Mouse (Mus musculus) urinary bladder, postnatal 10 days (tissue): ENCODE measurements around the gene Romo1.
A peak's percentile ranks its signal among the peaks of the same experiment; 100 is the strongest.
"Not testable (repeated sequence)": the region's sequence is repeated elsewhere in the genome, so short reads cannot be mapped to it uniquely, and the experiment has no call there.

Experiments
- DNase-seq: peaks from one replicate; pipeline ENCODE4 v3.0.0; 2022; ENCODE audit warnings: low spot score

Romo1 gene

GRCm38 (mm10) chr2:156143953-156144724, at the start of gene Romo1, which contains the start of gene Nfs1:
TSS of gene Romo1 (plus strand) at chr2:156144039.
TSS of gene Nfs1 (minus strand) at chr2:156144186.
- DNase-seq: peak; percentile 62

DNA sequence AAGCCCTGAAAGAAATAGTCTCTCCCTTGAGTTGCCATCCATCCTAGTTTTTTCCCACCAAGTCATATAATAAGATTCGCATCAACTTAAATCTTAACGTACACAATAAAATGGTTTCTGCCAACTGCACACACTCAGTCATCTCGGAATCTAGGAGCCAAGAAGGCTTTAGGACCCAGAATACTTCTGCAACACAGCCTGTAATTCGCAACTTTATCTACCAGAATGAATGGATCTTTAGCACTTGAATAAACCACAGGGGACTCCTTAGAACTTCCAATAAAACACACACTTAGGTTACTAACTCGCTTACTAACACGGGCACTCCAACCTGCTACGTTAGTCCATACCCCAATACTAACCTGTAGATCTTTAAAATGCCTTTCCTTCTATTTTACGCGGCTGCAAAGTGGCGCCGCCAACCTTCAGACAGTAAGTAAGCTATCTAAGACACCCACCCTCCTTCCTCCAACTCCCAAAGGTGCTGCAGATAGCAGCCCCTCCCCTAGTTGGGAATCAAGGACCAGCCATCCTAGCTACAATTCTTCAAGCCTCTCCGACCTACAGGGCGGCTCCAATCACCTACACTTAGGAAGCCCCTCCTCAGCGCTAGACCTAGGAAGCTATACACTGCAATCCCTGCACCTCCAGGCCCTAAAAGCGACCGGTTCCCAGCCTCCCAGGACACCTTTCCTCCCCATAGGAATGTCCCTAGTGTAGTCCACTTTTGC, 33.0 kb upstream of the Romo1 start:
- DNase-seq: no peak

DNA sequence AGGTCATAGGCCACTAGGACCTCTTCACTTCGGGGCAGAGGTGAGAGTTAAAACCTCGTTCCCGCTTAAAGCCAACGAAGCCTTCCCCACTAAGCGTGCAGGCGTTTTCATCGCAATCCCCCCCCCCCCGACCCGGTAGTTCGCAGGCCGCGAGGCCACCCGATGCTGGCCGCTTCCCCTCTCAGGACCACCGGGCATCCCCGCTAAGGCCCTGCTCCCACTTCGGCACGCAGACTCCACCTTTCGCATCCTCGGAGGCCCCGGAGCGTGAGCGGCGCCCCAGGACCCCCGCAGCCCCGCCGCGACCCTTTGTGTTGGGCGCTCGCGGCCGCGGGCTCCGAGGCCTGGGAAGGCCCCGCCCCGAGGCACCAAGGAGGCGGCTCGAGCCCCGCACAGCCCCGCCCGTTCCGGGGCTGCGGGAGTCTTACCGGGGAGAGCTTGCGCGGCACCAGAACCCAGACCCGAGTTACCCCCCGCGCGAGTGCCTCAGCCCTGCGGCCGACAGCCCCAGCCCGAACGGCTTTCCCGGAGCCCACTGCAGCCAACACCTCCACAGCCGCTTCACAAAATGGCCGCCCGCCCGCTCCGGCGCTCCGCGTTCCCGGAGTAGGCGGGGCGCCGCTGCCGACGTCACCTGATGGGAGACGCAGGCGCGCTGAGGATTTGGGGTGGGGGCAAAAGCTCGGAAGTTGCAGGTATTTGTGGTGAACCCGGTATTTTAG, 32.3 kb upstream of the Romo1 start, which contains the start of the genes Cpne1 and Rbm12:
TSS of gene Cpne1 (minus strand) at position 608 of the 722 bp plus-strand sequence.
TSS of gene Rbm12 (minus strand) at position 621 of the 722 bp plus-strand sequence.
- peak; percentile 59 for DNase-seq

GRCm38 (mm10) chr2:156112080-156112423, 31.8 kb upstream of the Romo1 start:
- not testable (repeated sequence) for DNase-seq

DNA sequence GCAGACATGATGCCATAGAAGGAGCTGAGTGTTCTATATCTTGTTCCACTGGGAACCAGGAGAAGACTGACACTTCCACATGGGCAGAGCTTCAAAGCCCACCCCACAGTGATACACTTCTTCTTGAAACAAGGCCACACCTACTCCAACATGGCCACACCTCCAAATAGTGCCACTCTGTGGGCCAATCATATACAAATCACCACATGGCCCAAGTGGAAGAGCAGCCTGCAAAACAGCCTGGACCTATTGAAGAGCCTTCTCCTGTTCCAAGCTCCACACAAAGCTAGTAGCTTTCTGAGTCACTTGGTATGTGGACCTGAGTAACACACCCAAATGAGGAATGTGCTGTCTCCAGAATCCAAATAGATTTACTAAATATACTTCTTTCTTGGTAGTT, 24.3 kb upstream of the Romo1 start:
- DNase-seq: no peak

DNA sequence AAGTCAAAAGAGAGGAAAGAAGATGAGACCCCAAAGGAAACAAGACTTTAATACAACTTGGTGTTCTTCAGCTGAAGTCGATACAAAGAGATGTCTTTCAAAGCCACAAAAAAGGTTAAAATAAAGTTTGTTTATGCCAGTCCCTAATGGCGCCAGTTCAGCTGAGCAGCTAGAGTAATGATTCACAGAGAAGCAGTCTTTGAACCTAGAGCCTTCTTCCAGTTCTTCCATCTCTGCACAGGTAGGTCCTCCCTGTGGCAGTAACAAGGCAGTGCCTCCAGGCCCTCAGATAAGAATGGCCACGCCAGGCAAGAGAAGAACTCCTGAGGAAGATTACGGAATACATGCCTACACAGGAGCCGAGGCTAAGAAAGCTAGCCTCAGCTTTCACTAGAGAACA, 20.1 kb upstream of the Romo1 start:
- no peak for DNase-seq

GRCm38 (mm10) chr2:156126992-156127391, 16.8 kb upstream of the Romo1 start, which contains the start of gene Gm28036:
TSS of gene Gm28036 (minus strand) at chr2:156127092.
- no peak for DNase-seq

DNA sequence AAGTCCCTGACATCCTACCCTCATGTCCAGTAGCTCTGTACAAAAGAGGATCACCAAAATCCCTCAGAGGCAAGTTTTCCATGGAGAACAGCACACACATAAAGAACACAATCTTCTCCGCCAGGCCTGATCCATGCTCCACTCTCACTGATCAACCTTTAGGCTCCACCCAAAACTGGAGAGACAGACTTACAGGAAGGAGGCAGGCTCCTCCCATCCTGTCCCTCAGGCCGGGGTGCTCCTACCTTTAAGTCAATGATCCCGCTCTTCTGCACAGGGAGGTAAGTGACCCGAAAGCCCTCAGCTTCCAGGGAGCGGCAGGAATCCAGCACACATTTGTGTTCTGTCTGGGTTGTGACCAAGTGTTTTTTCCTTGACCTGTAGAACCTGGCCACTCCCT, 9.7 kb upstream of the Romo1 start:
- no peak for DNase-seq

DNA sequence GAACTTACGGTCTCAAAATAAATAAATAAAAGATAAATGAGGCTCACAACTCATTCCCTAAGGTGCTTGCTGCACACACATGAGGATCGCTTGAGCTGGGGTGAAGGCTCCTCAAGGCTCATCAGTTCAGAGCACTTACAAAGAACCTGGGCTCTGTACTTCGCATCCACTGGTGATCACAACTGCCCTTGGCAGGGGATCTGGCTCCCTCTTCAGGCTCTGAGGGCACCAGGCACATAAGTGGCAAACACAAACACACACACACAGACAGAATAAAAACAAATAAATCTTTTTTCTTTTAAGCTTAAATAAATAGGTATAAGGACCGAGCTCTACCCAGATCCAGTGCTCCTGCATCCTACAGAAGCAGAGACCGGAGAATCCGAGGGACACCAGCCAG, 8.1 kb upstream of the Romo1 start:
- no peak for DNase-seq

DNA sequence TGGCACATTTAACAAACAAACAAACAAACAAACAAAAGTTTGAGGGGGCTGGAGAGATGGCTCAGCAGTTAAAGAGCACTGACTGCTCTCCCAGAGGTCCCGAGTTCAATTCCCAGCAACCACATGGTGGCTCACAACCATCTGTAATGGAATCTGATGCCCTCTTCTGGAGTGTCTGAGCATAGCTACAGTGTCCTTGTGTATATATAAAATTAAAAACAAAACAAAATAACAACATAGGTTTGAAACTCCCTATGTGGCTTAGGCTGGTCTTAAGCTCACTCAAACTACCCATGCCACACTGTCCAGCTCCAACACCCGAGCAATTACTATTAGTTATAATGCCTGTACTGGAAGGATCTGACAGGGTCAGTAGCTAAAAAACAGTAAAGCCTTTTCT, 1.0 kb upstream of the Romo1 start:
- DNase-seq: no peak

GRCm38 (mm10) chr2:156143367-156143766, 472 bp upstream of the Romo1 start:
- no peak for DNase-seq

DNA sequence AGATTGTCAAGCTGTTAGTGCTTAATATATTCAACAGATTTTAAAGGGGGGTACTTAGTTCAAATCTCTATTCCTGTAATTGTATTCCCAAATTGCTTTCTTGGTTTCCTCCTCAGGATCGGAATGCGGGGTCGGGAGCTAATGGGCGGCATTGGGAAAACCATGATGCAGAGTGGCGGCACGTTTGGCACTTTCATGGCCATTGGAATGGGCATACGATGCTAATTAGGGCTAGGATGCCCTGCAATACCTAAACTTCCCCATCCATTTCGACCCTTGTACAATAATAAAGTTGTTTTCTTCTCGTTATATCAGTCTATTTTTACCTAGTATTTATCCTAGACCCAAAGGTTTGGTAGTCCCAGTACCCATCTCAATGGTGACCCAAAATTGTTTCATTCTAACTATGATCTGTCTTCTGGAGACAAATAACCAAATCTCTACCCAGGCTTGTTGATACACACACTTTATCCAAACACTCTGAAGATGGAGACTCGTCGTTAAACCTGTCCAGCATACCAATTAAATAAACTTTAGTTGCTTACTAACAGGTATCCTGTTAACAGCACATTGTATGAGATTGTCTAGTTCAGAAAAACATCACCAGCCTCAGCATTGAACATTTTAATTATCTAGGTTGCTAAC, 1.8 kb downstream of the Romo1 start:
- DNase-seq: no peak

DNA sequence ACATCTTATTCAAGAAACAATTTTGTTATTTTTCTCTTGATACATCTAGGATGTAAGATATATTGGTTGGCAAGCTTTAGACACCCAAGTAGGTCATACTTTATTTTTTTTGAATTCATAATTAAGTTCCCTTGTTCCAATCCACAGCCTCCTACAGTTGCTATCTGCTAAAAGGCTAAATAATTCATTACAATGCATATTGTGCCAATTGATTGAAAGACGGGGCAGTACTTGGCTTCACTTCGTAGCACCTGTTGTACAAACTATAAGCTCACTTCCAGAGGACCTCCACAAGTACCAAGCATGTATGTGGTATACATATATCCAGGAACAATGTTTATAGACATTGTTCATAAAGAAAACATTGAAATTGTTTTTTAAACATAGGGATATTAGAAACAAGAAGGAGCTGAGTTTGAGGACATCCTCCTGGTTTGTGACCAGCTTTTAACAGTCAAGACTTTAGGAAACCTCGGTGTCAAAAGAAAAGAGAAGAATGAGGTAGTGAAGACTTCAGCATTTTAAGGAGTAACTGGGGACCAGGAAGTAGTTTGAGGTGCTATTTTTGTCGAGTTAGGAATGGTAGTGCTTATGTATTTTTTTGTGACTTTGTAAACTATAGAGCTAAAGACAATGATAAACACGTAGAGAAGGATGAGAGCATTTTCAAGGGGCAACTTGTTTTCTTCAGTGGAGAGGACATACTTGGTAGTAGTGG, 2.6 kb downstream of the Romo1 start:
- no peak for DNase-seq

GRCm38 (mm10) chr2:156147316-156147915, 3.6 kb downstream of the Romo1 start:
- DNase-seq: no peak

DNA sequence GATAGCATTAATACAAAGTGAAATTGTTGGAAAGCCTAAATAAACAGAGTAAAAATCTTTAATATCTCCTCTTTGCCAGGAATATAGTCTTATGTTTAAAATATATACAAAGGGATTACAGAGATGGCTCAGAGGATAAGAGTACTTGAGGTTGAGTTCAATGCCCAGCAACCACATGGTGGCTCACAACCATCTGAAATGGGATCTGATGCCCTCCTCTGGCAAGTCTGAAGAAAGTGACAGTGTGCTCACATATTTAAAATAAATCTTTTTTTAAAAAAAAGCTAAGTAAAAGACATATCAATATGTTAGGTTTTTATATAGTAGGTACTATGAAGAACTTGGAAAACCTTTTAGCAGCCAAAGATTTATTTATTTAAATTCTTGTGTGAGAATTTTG, 7.7 kb downstream of the Romo1 start:
- DNase-seq: no peak

DNA sequence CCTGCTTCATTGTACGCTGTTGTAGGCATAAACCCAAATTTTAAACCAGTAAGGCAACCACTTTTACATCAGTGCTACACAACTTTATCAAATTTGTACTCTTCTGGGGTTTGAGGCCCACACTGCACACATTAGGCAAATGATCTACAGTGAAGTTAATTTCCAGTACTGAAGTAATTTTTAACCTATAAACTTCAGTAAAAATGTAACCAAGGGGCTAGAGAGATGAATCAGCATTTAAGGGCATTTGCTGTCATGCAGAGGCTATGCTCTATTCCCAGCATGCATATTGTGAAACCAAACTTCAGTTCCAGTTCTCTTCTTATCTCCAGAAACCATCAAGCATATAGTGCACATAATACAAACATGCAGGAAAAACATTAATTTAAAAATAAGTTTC, 21.6 kb downstream of the Romo1 start:
- DNase-seq: no peak

DNA sequence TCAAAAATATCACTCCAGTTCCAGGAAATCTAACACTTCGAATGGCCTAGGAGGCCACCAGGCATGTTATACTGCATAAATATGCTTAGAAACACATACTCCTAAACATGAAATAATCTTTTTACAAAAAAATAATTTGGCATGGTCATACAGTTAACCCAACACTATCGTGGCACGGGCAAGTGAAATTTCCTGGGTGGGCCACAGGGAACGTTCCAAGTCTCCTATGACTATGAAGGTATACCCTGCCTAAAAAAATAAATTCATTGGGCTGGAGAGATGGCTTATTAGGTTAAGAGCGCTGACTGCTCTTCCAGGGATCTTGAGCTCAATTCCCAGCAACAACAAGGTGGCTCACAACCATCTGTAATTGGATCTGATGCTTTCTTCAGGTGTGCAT, 22.7 kb downstream of the Romo1 start:
- no peak for DNase-seq

DNA sequence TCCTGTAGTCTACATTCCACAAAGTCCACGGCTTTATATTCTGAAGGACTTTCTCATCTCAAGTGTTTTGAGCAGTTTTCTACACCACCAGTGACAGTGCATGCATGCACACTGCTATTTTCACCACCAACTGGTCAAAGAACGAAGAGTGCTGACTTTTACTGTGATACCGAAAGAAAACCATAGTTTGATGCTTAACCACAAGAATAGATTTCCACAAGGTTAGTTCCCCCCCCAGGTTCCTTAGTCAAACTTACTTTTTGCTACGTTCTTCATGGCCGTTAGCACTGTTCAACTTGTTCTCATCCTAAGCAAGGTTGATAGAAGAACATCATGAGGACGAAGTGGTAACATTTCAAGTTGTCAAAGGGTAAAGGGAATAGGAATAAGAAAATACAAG, 33.2 kb downstream of the Romo1 start:
- no peak for DNase-seq

GRCm38 (mm10) chr2:156177651-156178050, 33.8 kb downstream of the Romo1 start:
- DNase-seq: no peak

GRCm38 (mm10) chr2:156179046-156179795, 35.4 kb downstream of the Romo1 start:
- DNase-seq: peak; percentile 46

GRCm38 (mm10) chr2:156179796-156180093, 35.9 kb downstream of the Romo1 start:
- DNase-seq: no peak
